Mouse (Mus musculus) small intestine, adult 2 months (tissue): ENCODE data around the gene Cryzl2. TPM values are rescaled to one million over a fixed set of nuclear protein-coding genes. Genes with fewer than 3 reads are reported as not detected.

Experiments used
- H3K27ac ChIP-seq: fragments of 200-500 bp; 2 replicates; pipeline ENCODE4 v1.5.1; 2012; ENCODE audit warnings: low read depth, low read length, control low read depth, inconsistent platforms; ENCODE audit not compliant: insufficient read depth
- H3K27me3 ChIP-seq: fragments of 200-500 bp; 2 replicates; pipeline ENCODE4 v1.6.1; 2012; ENCODE audit warnings: mild to moderate bottlenecking, moderate library complexity, low read length, inconsistent platforms; ENCODE audit not compliant: control insufficient read depth, insufficient read depth
- H3K36me3 ChIP-seq: fragments of 200-500 bp; 2 replicates; pipeline ENCODE4 v1.6.1; 2012; ENCODE audit warnings: mild to moderate bottlenecking, low read length, control low read depth, inconsistent platforms; ENCODE audit not compliant: control insufficient read depth, insufficient read depth
- H3K4me1 ChIP-seq: fragments of 200-500 bp; 2 replicates; pipeline ENCODE4 v1.6.1; 2012; ENCODE audit warnings: low read length, inconsistent platforms, mixed read lengths; ENCODE audit not compliant: control insufficient read depth, insufficient read depth, insufficient read length
- H3K4me3 ChIP-seq: fragments of 200-500 bp; 2 replicates; pipeline ENCODE4 v1.5.1; 2012; ENCODE audit warnings: low read depth, mild to moderate bottlenecking, control low read depth, inconsistent platforms, low read length, moderate library complexity
- CTCF ChIP-seq: fragments of 200-500 bp; IDR thresholded peaks from 2 replicates; pipeline ENCODE4 v1.5.1; 2012; ENCODE audit warnings: low read depth, mild to moderate bottlenecking, control low read depth, inconsistent platforms, low read length, moderate library complexity, mixed read lengths; ENCODE audit not compliant: insufficient replicate concordance, insufficient read length; ENCODE audit errors: extremely low read depth
- POLR2A ChIP-seq: fragments of 200-500 bp; IDR thresholded peaks from 2 replicates; pipeline ENCODE4 v1.6.1; 2012; ENCODE audit warnings: low read depth, mild to moderate bottlenecking, control low read depth, inconsistent platforms, low read length, moderate library complexity
- WGBS: fragments of 180-500 bp; shearing (Covaris S2); methylation state at CpG from one replicate; pipeline ENCODE4 v1.1.7; 2018; 5-methylcytosine and 5-hydroxymethylcytosine counted together
- polyA plus RNA-seq: library from polyadenylated mRNA; depleted of rRNA; stranded (reverse); fragments of >200 nt; gene quantifications from 2 replicates; pipeline ENCODE4 v1.2.3, GENCODE M21; 2012

The Cryzl2 gene
- polyA plus RNA-seq, 1 experiment: 2.4 TPM

DNA sequence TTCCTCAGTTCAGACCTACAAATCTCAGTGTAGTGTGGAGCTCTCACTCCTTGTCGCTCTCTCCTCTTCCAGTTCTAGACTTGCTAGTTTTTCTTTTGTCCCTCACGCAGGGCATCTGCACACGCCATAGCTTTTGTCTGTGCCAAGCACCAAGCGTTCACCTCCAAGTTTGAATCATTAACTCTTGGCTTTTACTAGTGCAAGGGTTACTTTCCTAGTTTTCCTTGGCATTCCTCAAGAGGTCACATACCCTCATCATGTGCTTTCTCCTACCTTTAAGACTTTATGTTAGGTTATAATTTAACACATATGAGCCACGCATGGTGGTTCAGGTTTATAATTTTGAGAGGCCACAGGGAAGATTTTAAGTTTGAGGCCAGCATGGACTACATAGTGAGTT lies 2.9 kb downstream of the Cryzl2 start:
- Histone ChIP-seq H3K27me3 (no peaks in the 10 kb centered on the region), H3K36me3 (no peaks in the 10 kb centered on the region), H3K4me3 (no peak overlapping the region), H3K4me1 (peaks cover 6% of the 10 kb centered on the region), H3K27ac (no peak overlapping the region)
- no peak for TF ChIP-seq POLR2A
- 94% methylated on average over 5 of the region's 5 CpGs for WGBS

DNA sequence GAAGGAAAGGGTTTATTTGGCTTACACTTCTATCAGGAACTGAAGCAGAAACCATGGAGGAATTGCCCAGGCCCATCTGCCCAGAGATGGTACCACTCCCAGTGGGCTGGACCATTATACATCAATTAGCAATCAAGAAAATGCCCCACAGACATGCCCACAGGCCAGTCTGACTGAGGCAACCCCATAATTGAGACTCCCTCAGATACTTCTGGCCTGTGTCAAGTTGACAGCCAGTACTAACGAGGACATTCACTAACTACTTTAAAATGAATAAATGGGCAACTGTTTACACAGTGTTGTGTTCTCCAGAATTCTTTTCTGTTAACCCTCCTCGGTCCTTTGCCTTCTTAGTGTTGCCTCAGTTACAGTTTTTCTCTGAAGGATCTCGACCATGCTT lies 4.0 kb downstream of the Cryzl2 start:
- H3K27me3 ChIP-seq: no peaks in the 10 kb centered on the region
- H3K27ac ChIP-seq: no peak overlapping the region
- no peaks in the 10 kb centered on the region for H3K36me3 ChIP-seq
- H3K4me3 ChIP-seq: no peak overlapping the region
- 76% methylated on average over 3 of the region's 3 CpGs for WGBS
- TF ChIP-seq POLR2A: no peak
- H3K4me1 ChIP-seq: peaks cover 6% of the 10 kb centered on the region

DNA sequence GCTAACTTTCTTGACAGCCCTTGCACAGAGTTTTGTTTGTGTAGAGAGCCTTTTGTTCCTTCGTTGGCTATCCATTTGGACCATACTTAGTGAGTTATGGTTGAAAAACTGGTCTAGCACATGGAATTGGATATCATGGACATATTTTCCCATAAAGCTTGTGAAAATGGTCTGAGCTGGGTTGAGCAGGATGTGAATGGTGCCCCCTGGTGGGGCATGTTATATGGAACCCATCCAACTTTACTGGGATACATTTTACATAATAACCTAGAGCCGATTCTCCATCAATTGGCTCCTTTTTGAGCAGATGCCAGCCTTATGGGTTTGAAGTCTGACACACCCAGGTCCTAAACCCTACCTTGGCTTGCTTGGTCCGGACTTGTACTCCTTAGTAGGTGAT lies 6.8 kb downstream of the Cryzl2 start:
- TF ChIP-seq POLR2A (no peak), CTCF (no peak)
- Histone ChIP-seq H3K4me3 (no peak overlapping the region), H3K27me3 (no peaks in the 10 kb centered on the region), H3K36me3 (no peaks in the 10 kb centered on the region), H3K4me1 (no peaks in the 10 kb centered on the region), H3K27ac (no peak overlapping the region)
- 63% methylated on average over 3 of the region's 3 CpGs for WGBS

DNA sequence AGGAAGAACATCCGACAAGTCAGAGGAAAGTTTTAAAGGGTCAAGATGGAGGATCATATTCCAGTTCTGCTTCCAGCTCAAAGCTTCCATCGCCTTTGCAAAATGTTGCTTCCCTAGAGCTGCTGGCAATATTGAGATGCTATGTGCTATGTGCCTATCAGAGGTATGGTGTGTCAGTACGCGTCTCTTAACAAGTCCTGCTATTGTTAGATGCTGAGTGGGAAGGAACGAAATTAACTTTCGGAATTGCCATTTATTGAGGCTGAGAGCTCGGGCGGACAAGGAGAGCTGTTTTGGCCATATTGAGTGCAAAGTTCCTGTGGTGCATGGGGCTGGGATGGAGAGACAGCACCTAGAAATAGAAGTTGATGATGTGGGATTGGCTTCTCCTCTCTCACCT lies 9.5 kb downstream of the Cryzl2 start:
- no peak overlapping the region for H3K27ac ChIP-seq
- no peaks in the 10 kb centered on the region for H3K27me3 ChIP-seq
- no peak overlapping the region for H3K4me3 ChIP-seq
- 93% methylated on average over 8 of the region's 8 CpGs for WGBS
- H3K36me3 ChIP-seq: no peaks in the 10 kb centered on the region
- peaks cover 6% of the 10 kb centered on the region; the same call in 1 of the 2 replicates for H3K4me1 ChIP-seq
- TF ChIP-seq CTCF (no peak), POLR2A (no peak)

DNA sequence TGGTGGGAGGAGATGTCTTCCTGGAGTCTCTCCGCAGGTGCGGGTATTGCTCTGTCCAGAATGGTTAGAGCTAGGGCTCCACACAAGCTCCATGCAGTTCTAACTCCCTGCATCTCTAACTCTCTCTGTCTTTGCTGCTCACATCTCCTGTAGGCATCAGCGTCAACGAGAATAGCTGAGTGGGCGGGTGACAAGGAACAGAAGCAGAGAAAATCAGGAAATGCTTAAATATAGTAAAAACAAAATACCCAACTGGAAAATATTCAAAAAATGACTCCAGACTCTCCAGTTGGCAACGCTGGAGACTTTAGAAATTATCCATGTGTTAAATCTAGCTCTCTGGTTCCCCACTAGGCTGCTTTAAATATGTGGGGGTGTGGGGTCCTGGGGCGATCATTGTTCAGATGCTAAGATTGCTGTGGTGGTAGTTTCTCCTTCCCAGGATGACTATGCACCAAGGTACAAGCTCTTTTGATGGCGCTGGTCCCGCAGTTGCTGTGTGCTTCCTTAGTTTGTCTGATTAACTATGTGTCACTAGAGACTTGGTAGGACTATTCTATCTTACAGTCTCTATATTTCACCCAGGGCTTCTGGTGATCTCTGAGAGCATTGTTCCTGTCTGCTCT lies 12.5 kb downstream of the Cryzl2 start:
- 94% methylated on average over 9 of the region's 9 CpGs for WGBS
- Histone ChIP-seq H3K27ac (no peak overlapping the region), H3K4me1 (peaks cover 6% of the 10 kb centered on the region; the same call in 1 of the 2 replicates)

DNA sequence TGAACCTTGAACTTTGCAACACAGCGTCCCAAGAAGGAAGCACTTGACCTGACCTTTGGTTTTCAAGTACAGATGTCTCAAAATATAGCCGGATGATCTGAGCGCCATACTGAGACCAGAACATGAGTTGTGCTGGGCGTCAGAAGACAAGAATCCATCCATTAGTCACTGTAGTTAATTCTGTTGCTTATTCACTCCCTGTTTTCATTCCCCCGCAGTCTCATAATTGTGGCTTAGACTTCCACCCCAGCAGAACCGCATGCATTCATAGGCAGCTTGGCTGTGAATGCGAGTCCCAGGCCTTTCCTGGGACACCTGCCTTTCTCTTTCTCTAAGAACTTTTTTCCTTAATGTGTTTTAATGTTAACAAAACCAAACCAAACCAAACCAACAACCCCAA lies 14.3 kb downstream of the Cryzl2 start:
- H3K27me3 ChIP-seq: no peaks in the 10 kb centered on the region
- TF ChIP-seq CTCF (no peak), POLR2A (no peak)
- no peak overlapping the region for H3K4me3 ChIP-seq
- 76% methylated on average over 7 of the region's 7 CpGs for WGBS
- H3K4me1 ChIP-seq: peaks cover 6% of the 10 kb centered on the region; the same call in 1 of the 2 replicates
- no peak overlapping the region for H3K27ac ChIP-seq
- H3K36me3 ChIP-seq: no peaks in the 10 kb centered on the region

More for the DNA sequence above, 12.5 kb downstream of the Cryzl2 start:
- Histone ChIP-seq H3K4me3 (no peak overlapping the region), H3K36me3 (no peaks in the 10 kb centered on the region), H3K27me3 (no peaks in the 10 kb centered on the region)
- TF ChIP-seq CTCF (no peak), POLR2A (no peak)

DNA sequence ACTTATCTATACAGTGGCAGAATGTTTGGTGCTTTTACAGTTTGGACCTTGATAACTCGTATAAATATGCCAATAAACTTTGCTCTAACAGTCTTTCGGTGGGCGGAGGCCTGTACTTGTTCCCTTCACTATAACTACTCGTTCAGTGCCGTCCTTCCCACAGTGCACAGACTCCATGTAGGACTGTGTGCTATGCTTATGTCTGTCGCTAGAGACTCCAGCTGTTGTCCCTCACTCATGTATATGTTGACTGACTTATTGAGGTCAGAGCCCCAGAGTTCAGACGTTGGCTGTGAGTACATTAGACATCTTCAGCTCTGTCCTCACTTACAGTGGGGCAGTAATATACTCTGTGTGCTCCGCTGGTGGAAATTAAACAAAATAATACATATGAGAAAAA lies 16.5 kb downstream of the Cryzl2 start:
- H3K4me1 ChIP-seq: peaks cover 6% of the 10 kb centered on the region; the same call in 1 of the 2 replicates
- no peak for TF ChIP-seq POLR2A
- no peak for TF ChIP-seq CTCF
- WGBS: 32% methylated on average over 8 of the region's 8 CpGs
- no peaks in the 10 kb centered on the region for H3K27me3 ChIP-seq
- H3K27ac ChIP-seq: no peak overlapping the region
- H3K4me3 ChIP-seq: no peak overlapping the region
- no peaks in the 10 kb centered on the region for H3K36me3 ChIP-seq

DNA sequence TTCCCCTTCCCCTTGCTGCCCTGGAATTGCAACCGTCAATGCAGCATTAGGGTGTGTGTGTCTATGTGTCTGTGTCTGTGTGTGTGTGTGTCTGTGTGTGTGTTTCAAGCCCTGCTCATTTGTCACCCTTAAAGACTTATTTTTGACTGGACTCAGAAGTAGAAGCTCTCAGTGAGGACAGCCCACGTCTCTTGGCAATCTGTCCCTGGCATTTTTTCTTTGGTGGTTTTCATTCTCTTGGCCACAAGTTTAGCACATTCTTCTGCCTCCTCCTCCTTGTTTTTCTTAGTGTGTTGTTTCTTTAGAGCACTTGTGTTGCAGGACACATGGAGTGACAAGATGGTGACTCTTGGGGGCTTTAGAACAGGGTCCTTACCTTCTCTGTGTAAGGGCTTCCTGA lies 17.9 kb downstream of the Cryzl2 start:
- Histone ChIP-seq H3K27me3 (no peaks in the 10 kb centered on the region), H3K4me1 (peaks cover 6% of the 10 kb centered on the region; the same call in 1 of the 2 replicates), H3K27ac (no peak overlapping the region), H3K36me3 (no peaks in the 10 kb centered on the region), H3K4me3 (no peak overlapping the region)
- TF ChIP-seq POLR2A: no peak
- no peak for TF ChIP-seq CTCF
- 79% methylated on average over 2 of the region's 2 CpGs for WGBS
